Mouse (Mus musculus) right cerebral cortex, postnatal 36 days (tissue): ENCODE results near the gene Hspbap1.

Source experiments
- DNase-seq, 2 experiments: peaks; one replicate each; pipeline ENCODE4 v3.0.0; 2022; ENCODE audit warnings: low spot score in 2 of 2, mixed read lengths in 1 of 2

Hspbap1 gene

DNA sequence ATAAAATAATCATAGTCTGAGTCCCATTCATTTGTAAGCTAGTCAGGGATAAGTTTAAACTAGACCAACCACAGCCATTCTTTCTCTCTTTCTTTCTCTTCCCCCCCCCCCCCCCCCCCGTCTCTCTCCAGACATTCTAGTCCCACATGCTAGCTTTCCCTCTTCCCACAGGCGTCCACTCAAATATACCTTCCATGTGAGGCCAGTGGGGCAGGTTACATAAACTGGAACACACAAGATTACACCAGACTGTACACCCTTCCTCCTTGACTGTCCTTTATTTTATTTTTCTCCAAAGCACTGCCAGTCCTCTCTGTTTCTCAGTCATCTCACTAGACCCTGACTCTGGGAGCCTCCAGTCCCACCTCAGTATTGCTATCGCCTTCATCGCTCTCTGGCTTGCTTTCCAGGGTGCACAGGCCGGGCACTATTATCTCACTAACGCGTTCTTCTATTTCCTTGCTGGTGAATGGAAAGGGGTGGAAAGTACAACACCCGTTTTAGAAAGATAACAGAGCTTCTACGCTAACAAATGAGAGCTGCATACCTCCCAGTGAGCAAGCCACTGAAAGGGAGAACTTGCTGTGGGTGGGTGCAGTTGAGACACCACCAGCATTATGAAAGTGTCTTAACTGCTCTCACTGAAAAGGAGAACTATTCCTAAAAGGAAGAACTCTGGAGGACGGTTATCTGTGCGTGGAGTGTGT, 6.4 kb upstream of the Hspbap1 start:
- DNase-seq: no peak

DNA sequence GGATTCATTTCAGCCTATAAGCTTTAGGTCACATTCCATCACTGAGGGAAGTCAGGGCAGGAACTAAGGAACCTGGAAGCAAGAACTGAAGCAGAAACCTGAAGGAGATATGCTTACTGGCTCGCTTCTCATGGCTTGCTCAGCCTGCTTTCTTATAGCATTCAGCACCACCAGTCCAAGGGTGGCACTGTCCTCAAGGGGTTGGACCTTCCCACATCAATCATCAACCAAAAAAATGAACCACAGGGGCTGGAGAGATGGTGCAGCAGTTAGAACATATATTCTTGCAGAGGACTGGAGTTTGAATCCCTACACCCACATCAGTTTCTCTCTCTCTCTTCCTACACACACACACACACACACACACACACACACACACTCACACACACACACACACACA, 5.2 kb upstream of the Hspbap1 start:
- DNase-seq: no peak

DNA sequence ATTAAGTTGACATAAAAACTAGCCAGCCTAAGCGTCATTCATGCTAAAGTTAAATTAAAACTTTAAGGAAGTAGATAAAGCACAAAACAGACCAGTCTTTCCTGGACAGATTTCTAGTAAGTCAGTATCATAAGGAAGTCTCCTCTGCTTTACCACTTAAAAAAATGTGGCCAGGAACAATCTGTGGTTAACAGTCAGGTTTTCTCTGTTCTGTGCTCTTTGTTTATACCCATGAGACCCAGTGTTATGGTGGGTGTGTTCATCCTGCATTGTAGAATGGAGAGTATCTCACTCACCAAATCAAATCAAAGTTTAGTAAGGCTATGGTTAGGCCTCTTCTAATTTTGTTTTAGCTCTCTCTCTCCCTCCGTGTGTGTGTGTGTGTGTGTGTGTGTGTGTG, 4.7 kb upstream of the Hspbap1 start:
- no peak for DNase-seq

DNA sequence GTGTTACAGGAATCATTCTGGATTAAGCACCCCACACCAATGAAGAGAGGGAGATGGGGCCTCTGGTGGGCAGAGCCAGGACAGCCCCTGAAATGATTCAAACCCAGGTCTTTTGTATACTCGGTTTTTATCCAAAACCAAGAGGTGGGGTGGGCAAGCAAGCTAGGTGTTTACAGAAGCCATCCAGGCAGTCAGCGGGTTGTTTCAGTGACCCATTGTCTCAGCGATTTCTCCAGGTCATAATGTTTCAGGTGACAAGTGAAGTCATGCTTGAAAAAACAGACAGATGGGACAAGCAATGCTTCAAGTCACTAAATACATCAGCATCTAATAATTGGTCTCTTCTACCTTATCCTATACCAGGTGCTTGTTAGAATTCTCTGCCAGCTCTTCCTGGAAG, 3.8 kb upstream of the Hspbap1 start:
- DNase-seq: no peak

DNA sequence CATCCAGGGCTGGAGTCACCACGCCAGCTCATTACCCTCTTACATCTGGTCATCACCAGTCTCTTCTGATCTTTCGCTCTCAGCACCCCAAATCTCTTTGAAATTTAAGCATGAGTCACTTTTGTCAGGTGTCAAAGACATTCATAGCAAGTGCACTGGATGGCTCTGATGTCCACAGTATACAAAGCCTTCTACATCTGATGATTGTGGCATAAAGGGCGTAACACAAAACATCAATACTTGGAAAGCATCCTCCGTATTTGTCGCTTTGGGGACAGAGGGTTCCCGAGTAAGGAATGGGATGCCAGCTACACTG, 1.7 kb upstream of the Hspbap1 start:
- no peak for DNase-seq

DNA sequence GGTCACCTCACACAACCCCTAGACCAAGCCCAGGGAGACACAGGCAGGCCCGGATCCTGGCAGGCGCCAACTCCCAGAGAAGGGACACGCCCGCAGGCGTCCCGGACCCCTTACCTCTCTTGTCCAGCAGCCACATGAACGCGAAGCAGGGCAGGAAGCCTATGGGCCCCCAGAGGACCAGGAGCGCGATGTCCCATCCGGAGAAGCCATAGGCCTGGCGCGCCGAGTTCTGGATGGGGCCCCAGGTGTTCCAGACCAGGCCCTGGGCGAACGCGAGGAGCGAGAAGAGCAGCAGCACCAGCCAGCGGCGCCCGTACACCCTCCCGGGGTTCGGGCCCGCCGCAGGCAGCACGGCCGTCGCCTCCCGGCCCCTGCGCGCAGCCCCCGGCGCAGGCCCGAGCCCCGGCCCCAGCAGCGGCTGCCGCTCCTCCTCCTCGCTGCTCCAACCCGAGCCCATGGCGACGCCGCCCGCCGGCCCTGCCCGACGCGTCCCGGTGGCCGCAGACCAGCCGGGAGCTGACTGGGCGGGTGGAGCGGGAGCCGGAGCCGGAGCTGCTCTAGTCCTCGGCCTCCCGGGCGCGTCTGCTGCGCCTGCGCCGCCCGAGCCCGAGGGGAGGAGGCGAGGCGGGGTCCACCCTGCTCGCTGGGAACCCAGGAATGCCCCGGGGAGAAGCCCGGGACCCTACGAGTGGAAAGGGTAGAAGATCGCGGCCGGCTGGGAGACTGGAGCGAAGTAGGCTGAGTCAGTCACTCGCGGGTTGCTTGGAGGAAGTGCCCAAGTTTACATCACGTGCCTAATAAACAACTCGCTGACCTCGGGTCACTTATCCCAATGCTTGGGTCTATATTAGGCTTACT, 1.2 kb upstream of the Hspbap1 start, which contains the start of gene Dirc2:
Dirc2 (minus strand) TSS at position 572 of the 858 bp plus-strand sequence.
- peak; percentile 60 to 63 for DNase-seq

DNA sequence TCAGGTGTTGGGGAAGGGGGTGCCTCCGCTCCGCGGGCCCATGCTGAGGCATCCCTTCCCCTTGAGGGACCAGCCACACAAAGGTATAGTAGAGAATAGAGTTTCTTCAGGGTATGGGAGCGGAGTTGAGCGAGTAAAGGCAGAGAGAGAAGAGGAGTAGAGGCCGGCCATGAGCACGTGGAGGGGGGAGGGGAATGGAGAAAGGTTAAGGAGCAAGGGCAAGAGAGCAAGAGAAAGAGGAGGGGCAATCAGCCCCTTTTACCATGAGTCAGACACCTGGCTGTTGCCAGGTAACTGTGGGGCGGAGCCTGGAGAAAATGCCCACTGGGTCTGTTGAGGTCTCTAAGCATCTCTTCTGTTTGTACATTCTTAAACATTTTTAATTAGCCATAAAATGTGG, 966 bp downstream of the Hspbap1 start:
- DNase-seq: no peak

DNA sequence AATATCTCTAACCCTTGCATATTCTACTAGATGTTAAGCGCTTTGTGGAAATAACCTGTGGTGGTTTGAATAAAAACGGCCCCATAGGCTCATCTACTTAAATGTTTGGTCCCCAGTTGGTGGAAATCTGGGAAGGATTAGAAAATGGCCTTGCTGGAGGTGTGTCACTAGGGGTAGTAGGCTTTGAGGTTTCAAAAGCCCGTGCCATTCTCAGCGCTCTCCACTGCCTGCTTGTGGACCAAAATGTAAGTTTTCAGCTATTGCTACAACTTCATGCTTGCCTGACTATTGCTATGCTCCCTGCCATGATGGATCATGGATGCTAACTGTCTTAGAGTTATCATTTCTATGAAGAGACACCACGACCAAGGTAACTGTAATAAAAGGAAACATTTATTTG, 1.4 kb downstream of the Hspbap1 start:
- no peak for DNase-seq

DNA sequence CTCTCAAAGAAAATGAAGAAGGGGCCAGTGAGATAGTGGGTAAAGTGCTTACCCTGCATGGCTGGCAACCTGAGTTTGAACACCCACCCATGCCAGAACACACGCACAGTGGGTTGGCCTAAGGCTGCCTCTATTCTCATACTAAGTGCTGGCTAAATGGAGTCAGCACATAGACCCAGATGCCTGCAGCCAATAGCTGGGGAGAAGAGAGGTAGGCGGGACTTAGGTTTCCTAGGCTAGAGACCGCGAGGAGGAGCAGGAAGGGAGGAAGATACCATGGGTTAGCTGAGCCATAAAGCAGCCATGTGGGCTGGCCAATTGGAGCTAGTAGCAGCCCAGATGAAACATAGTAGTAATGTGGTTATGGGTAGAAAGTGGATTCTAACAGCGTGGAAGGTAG, 2.4 kb downstream of the Hspbap1 start:
- no peak for DNase-seq

DNA sequence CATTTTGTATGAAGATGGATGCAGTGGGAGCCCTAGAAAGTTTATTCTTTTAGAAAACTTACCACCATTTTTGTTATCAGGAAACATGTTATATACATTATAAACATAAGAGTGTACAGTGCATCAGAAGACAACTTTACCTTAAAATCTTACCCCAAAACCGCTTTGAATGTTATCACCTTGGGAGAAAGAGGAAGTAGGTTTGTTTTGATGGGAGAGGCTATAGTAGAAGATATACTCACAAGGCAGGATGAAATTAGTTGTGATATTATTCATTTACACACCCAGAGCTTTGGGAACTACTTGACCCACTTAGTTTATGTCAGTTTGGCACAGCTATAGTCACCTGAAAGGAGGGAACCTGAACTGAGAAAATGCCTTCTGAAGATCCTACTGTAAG, 5.7 kb downstream of the Hspbap1 start:
- no peak for DNase-seq

DNA sequence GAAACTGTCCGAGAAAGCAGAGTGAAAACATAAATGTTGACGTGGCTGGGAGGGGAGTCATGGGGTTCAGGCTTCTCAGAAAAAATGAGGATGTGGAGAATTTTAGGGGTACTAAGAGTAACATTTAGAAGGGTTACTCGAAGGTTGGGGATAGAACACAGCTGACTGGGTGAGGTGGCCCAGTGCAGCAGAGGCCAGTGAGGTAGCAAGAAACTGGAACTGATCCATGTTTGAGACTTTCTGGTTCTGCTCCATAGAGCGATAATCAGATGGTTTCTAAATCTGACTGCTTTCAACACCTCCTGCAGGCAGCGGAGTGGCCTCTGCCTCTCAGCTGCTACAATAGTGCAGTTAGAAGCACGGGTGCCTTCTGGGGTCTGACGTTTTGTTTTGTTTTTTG, 6.6 kb downstream of the Hspbap1 start:
- DNase-seq: no peak

DNA sequence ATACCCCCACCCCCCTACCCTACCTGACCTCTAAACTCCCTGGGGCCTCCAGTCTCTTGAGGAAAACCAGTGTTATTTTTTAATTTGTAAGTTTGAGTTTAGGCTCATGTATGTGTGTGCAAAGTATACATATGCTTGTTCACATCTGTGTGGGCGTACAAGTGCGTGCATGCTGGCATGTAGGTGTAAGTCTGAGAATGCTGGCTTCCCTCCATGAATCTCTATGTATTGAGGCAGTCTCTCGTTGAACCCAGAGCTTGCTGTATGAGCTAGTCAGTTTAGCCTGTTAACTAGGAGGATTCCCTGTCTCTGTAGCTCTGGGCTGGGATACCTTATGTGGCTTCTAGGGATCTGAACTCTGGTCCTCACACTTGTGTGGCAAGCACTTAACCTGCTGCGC, 7.6 kb downstream of the Hspbap1 start:
- no peak for DNase-seq

DNA sequence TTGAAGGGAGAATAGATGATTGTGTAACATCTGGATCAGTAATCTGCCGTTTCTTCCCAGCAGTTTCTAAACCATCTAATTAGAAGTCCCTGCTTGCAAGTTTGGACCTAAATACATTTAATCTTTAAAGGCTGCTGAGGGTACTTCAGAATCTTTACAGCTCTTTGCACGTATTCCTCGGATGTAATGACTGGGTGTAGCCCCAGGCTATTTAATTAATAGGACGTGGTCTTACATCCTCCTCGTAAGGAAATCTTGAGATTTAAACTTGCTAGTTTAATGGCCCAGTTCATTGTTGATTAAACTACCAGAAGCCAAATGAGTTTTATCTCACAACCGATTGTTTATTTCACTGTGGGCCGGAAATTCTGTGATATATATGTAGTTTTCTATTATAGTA, 9.5 kb downstream of the Hspbap1 start:
- DNase-seq: no peak

DNA sequence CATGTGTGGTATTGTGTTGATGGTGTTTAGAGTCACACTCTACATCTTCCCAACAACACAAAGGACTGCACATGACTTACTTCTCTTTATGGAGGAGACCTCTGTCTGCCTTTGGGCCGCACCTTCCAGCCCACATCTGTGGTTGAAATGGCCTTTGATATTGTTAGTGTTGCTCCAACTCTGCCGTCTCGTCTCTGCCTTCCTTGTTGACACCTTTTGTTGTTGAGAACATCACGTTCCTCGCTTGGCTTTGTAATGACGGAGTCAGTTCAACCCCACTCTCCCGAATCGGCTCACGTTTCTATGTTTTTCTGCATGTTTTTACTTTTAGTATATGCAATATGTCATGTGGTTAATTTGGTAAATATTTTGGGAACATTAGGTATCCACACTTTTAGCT, 10.9 kb downstream of the Hspbap1 start:
- no peak for DNase-seq

DNA sequence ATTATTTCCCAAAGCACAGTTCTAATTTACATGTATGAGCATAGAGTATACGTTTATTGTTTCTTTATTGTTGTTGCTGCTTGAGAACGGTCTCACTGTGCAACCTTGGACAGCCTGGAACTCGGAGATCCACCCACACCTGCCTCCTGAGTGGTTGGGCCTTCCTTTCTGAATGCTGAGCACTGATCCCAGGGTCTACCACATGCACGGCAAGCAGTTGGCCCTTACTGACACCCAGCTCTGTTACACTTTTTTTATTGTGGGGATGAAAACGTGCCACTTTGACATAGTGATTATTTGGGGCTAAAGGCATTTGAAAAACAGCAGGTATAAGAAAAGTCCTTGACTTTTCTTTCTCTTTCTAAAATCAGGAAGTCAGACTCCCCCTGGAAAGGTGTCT, 11.5 kb downstream of the Hspbap1 start:
- DNase-seq: no peak

DNA sequence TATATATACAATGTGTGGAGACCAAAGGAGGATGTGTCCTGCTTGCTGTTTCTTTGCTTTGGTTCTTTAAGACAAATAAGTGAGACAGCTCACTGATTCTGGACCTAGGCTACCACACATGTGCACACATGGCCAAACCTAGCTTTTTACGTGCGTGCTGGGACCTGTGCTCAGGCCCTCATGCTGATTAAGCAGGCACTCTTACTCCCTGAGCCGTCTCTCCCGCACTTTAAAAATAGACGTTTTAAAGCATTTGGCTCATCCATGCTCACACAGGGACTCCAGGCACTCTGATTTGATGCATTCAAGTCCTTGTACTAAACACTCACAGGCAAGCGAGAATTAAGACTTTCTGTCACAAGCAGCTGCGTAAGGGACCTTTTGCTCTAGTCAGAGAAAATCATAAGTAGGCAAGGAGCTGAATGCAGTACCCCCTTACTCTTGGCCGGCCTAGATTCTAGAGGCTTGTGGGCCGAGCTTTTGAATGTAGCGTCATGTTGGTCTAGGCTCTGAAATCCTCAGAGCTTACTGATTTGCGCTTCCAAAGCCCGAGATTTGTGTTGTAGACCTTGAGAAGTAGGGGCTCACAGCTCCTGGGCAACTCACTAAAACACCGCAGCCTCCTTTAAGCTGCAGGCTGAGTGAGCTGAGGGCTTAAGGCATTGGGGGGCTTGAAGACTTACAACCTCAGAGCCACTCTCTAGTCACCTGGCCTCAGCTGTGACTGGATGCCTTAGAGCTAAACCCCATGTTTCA, 12.5 kb downstream of the Hspbap1 start:
- no peak for DNase-seq

DNA sequence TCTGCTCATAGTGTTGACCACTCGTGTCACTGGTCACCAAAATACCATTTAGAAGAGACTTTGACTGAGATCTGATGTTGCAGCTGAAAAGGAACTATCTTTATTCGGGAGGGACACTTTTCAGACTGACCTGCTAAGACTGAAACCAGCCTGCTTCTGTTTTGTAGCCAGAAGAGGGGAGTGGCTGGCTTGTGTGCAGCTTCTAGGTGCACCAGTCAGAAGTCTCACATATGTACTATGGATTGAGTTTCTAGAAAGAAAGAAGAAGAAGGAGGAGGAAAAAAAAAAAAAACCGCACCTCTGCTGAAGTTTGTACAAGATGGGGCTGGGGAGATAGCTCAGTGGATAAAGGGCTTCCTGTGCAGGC, 13.0 kb downstream of the Hspbap1 start:
- no peak for DNase-seq

DNA sequence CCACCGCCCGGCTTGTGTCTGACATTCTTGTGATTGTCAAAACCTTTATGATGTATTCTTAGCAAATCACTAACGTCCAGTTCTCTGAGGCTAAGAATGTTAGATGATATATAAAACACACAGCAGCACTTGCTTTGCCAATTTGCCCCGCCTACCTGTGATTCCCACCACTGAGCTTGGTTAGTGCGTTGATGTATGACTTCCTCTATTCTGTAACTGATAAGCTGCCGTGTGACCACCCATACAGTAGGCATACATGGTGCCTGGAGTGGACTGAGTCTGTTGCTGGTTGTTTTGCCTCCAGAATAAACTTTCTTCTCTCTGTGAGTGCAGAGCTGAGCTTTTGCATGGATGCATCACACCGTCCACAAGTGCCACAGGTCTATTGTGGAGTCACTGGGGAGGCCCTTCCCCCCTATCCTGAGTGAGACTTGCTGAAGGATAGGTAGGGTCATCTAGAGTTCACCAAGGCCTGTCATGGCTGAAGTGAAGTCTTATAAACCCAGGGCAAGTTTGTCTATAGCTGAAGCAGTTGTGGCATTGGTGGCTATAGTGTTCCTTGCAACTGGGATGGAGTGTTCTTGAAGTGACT, 14.1 kb downstream of the Hspbap1 start:
- DNase-seq: no peak

DNA sequence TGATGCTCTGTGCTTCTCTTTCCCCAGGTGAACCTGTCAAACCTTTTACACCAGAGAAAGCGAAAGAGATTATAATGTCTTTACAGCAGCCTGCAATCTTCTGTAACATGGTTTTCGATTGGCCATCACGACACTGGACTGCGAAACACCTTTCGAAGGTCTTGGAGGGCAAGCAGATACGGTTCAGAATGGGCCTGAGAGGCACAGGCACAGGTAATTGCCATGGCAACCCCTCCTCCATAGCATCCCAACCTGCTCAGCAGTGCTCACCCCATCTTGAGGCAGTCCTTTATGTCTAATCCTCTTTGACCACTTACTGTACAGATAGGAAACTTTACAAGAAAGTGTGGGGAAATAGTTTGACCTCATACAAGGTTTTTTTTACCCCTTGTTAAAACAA, 17.0 kb downstream of the Hspbap1 start:
- DNase-seq: no peak

DNA sequence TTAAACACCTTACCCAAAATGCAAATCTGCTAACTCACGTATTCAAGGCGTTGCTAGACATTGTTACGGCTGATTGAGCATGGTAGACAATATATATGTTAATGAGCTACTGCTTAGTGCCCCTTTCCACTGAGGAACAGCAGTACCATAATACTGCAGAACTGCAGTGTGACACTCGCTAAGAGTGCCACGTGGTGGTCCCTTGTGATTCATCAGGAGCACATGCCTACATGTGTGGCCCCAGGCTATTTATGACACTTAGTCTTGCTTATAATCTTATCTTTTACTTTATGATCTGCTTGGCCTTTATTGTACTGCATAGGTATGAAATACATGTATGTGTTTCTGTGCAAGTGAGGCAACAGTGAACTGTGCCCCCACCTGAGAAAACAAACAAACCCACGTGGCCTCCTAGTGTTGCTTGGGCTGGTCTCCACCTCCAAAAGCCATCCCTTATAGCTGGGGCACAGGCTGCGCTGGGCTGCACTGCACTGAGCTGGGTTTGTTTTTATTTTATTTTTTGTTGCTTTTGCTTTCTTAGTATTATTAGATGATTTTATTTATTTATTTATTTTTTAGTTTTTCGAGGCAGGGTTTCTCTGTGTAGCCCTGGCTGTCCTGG, 17.5 kb downstream of the Hspbap1 start:
- DNase-seq: no peak

DNA sequence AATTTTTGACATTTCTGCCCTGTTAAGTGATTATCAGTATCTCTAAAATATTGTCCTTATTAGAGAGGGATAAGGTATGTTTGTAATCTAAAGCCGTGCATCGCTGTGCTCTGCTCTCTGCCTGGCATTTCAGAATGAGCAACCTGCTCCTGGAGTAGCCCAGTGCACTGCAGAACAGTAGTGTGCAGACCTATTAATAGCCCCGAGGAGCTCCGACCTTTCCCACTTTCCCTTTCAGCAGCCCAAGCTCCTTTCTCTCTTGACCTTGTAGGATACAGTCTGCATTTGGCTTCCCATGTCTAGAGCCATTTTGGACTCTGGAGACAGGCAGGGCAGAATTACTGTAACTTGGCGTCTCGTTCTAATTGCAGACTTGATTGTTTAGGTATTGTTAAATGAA, 18.2 kb downstream of the Hspbap1 start:
- DNase-seq: no peak

DNA sequence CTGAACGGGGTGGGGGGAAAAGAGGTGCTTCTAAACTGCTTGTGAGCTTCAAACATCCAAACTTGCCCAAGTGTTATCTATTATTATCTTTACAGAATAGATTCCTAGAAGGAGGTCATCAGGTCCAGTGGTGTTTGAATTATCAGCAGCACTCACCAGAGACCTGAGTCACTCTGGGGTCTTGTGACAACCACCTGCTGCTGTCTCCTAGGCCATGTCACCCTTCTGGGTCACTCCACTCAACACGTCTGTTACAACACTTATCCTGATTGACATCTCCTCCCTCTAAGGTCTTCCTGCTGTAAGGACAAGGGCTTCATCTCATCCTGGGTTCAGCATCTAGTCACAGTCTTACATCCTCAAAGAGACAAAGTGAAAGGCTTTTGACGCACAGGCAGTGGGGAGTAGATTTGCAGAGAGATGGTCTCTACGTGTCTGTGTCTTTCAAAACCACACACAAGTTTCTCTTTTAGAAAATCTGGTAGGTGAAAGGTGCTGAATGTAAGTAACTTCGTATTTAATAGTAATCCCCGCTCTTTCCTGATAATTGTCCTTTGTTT, 21.9 kb downstream of the Hspbap1 start:
- DNase-seq: no peak
